Mouse (Mus musculus): ENCODE measurements around the gene Mbd3l1. TPM values are rescaled to one million over a fixed set of nuclear protein-coding genes. Genes with fewer than 3 reads are reported as not detected.

Gene Mbd3l1
- total and polyA plus RNA-seq, 3 experiments: not detected

DNA sequence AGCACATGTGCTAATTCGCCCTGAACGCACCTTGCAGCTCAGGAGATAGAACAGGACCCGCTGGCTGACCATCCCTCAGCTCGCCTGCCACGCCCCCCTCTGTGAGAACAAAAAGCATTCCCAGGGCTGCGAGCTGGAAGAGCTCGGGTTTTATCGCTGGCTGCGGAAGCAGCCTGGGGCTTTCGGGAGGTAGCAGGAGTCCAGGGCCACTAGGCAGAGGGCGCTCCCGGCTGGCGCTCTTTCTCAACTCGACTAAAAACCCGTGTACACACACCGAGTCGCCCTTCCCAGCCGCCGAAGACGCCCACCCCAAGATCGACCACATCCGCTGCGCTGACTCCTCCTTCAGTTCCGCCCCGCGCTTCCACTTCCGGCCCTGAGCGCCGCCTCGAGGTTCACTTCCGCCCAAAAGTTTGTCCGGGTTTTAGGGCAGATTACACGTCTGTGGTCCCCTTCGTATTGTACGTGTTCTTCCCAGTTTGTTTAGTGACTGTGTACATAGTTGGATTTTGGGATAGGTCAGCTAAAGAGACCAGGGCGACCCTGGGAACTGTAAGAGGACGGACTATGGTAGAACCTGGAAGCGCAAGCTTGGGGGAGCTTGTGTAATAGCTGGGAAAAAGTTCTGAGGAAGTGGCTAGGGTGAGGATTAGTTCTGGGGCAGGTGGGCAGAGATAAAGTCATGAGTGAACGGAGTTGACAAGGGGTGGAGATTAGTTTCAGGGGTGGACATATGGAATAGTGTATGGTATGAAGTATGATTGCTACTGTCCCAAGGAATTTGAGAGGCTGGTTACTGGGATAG lies 4.6 kb upstream of the Mbd3l1 start:
- Histone ChIP-seq H3K4me1 (ENCODE audit: control insufficient read depth, insufficient read depth, low read length) (no peaks in the 10 kb centered on the region), H3K27ac (peak overlapping the region; percentile 56), H3K79me2 (replicated peaks; ENCODE audit: control insufficient read depth, insufficient read depth, low read length) (no peaks in the 10 kb centered on the region), H3K27me3 (ENCODE audit: control insufficient read depth, insufficient read depth, low read length) (no peaks in the 10 kb centered on the region), H3K4me3 (peak overlapping the region; percentile 48), H3K36me3 (ENCODE audit: control insufficient read depth, insufficient read depth, low read length) (no peaks in the 10 kb centered on the region), H3K9ac (ENCODE audit: low read depth, low read length) (peak overlapping the region; percentile 82)
- TF ChIP-seq POLR2A (IDR thresholded peaks at IDR 0.05; ENCODE audit: insufficient read depth, low read depth, low read length): peak; percentile 73
- peak; percentile 20; the same call in 1 of the 2 replicates for TF ChIP-seq CTCF (IDR thresholded peaks at IDR 0.05)
- TF ChIP-seq EP300 (IDR thresholded peaks at IDR 0.05; ENCODE audit: insufficient read depth, low read depth, low read length): no peak
- peak; percentile 76 to 77 for DNase-seq
- 4% methylated on average over 39 of the region's 39 CpGs for WGBS
- intact Hi-C loops (cut with DNase I): loop anchor here (5.0 kb wide), 1 partner anchor 181 kb away; the partner anchor contains the start of gene Chordc1

DNA sequence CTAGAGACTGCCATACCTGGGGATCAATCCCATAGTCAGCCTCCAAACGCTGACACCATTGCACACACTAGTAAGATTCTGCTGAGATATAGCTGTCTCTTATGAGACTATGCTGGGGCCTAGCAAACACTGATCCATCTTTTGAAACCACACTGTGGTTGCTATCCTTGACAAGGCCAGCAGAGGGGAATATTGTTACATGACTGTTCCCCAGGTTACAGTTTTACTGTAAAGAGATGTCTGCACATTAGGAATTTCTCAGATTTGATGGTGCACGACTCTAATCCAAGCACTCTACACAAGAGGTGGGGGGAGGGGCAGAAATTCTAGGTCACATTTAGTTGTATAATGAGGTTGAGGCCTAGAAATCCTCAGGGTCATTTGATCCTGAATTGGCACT lies 29.9 kb downstream of the Mbd3l1 start:
- no peak overlapping the region for H3K27ac ChIP-seq
- TF ChIP-seq CTCF (IDR thresholded peaks at IDR 0.05): no peak
- TF ChIP-seq EP300 (IDR thresholded peaks at IDR 0.05; ENCODE audit: insufficient read depth, low read depth, low read length): no peak
- no peak for TF ChIP-seq POLR2A (IDR thresholded peaks at IDR 0.05; ENCODE audit: insufficient read depth, low read depth, low read length)
- H3K9ac ChIP-seq (ENCODE audit: low read depth, low read length): no peak overlapping the region
- intact Hi-C loops (cut with DNase I): no loop called here
- no peaks in the 10 kb centered on the region for H3K27me3 ChIP-seq (ENCODE audit: control insufficient read depth, insufficient read depth, low read length)
- no peaks in the 10 kb centered on the region for H3K79me2 ChIP-seq (replicated peaks; ENCODE audit: control insufficient read depth, insufficient read depth, low read length)
- no peaks in the 10 kb centered on the region for H3K36me3 ChIP-seq (ENCODE audit: control insufficient read depth, insufficient read depth, low read length)
- no peak for DNase-seq
- H3K4me1 ChIP-seq (ENCODE audit: control insufficient read depth, insufficient read depth, low read length): no peaks in the 10 kb centered on the region
- WGBS: 51% methylated on average over 2 of the region's 2 CpGs
- no peak overlapping the region for H3K4me3 ChIP-seq

Small RNA genes lying within 50 kb of the gene (microRNA-seq; reads per million reads assigned to microRNA genes)
- gene Gm22854: 0 reads per million in 2 experiments

Other genes starting within 250 kb of the Mbd3l1 start
- 10 to 100 TPM; 57.3 to 65.6 TPM for gene Chordc1, start 186.2 kb upstream of the Mbd3l1 start, total RNA-seq (2021)
- 23.8 and 37.8 TPM in 2 replicates for gene Chordc1, start 186.2 kb upstream of the Mbd3l1 start, polyA plus RNA-seq (2012; rRNA removed)
- 1 to 10 TPM; 6.4 to 7.3 TPM for gene Naalad2, start 75.4 kb upstream of the Mbd3l1 start, total RNA-seq (2021)
- gene Naalad2, start 75.4 kb upstream of the Mbd3l1 start, polyA plus RNA-seq (2012; rRNA removed): 2.3 and 6.6 TPM in 2 replicates
- gene Ubtfl1, start 73.9 kb upstream of the Mbd3l1 start, total RNA-seq (2021): not detected
- gene Ubtfl1, start 73.9 kb upstream of the Mbd3l1 start, polyA plus RNA-seq (2012; rRNA removed): not detected in 2 replicates
- gene Mbd3l2, start 47.7 kb upstream of the Mbd3l1 start, total RNA-seq (2021): not detected
- gene Mbd3l2, start 47.7 kb upstream of the Mbd3l1 start, polyA plus RNA-seq (2012; rRNA removed): not detected in 2 replicates
- 1 to 10 TPM; 1.0 to 1.1 TPM for gene Zfp558, start 91 bp upstream of the Mbd3l1 start, total RNA-seq (2021)
- gene Zfp558, start 91 bp upstream of the Mbd3l1 start, polyA plus RNA-seq (2012; rRNA removed): 0.04 and 1.5 TPM in 2 replicates
- gene Muc16, start 196.2 kb downstream of the Mbd3l1 start, total RNA-seq (2021): 1 to 10 TPM; 5.1 to 6.6 TPM
- gene Muc16, start 196.2 kb downstream of the Mbd3l1 start, polyA plus RNA-seq (2012; rRNA removed): 3.9 and 5.1 TPM in 2 replicates

Measured in heart, adult 2 months (tissue).